Mouse (Mus musculus) stomach, postnatal 0 days (tissue): ENCODE measurements at regions not wholly inside any gene's neighbourhood (a gene's known extent, or its start where the extent isn't known, plus 50 kb on each side); places are given as distances from the start of the nearest gene placed in this dataset.

ENCODE experiments used
- ATAC-seq: fragments of 200-750 bp; cut with Nextera tagmentation; 2 replicates; pipeline ENCODE4 v1.8.0; 2017; ENCODE audit not compliant: low FRiP score, low TSS enrichment
- DNase-seq: peaks from one replicate; pipeline ENCODE4 v3.0.0-alpha.2; 2016; ENCODE audit warnings: low spot score
- H3K27ac ChIP-seq: fragments of 300-500 bp; sonication (generic); replicated peaks from 2 replicates; pipeline ENCODE4 v1.5.1; 2014; ENCODE audit warnings: mild to moderate bottlenecking, control low read depth
- H3K27me3 ChIP-seq: fragments of 300-500 bp; sonication (generic); 2 replicates; pipeline ENCODE4 v1.6.1; 2014; ENCODE audit warnings: low read length; ENCODE audit not compliant: control insufficient read depth, insufficient read depth
- H3K36me3 ChIP-seq: fragments of 300-500 bp; sonication (generic); 2 replicates; pipeline ENCODE4 v1.6.1; 2014; ENCODE audit warnings: low read length, mixed read lengths; ENCODE audit not compliant: control insufficient read depth, insufficient read depth
- H3K4me1 ChIP-seq: fragments of 300-500 bp; sonication (generic); replicated peaks from 2 replicates; pipeline ENCODE4 v1.6.1; 2014; ENCODE audit warnings: antibody characterized with exemption; ENCODE audit not compliant: control insufficient read depth, insufficient read depth
- H3K4me2 ChIP-seq: fragments of 300-500 bp; sonication (generic); replicated peaks from 2 replicates; pipeline ENCODE4 v1.6.1; 2014; ENCODE audit warnings: low read depth, mild to moderate bottlenecking, control low read depth, moderate library complexity
- H3K4me3 ChIP-seq: fragments of 300-500 bp; sonication (generic); 2 replicates; pipeline ENCODE4 v1.5.1; 2014; ENCODE audit warnings: low read depth, low read length, control low read depth
- H3K9ac ChIP-seq: fragments of 300-500 bp; sonication (generic); 2 replicates; pipeline ENCODE4 v1.6.1; 2014; ENCODE audit warnings: mild to moderate bottlenecking, low read length, control low read depth, mixed read lengths
- H3K9me3 ChIP-seq: fragments of 300-500 bp; sonication (generic); 2 replicates; pipeline ENCODE4 v1.6.1; 2016; ENCODE audit warnings: low read length; ENCODE audit not compliant: control insufficient read depth
- CTCF ChIP-seq: IDR thresholded peaks from 2 replicates; pipeline ENCODE4 v1.5.1; 2016; ENCODE audit warnings: antibody characterized with exemption, low read depth, mild to moderate bottlenecking, moderate library complexity
- EP300 ChIP-seq: optimal IDR thresholded peaks from 2 replicates; pipeline ENCODE3; 2016; ENCODE audit warnings: antibody characterized with exemption
- WGBS: fragments of 180-500 bp; shearing (Covaris S2); extraction: QIAGEN DNeasy Blood & Tissue Kit; methylation state at CpG from one replicate; pipeline ENCODE4 v1.1.7; 2014; 5-methylcytosine and 5-hydroxymethylcytosine counted together

- Histone ChIP-seq H3K27me3 (no peaks in the 10 kb centered on the region), H3K4me2 (no peak overlapping the region), H3K27ac (no peak overlapping the region), H3K36me3 (no peaks in the 10 kb centered on the region), H3K9ac (no peak overlapping the region), H3K4me1 (no peaks in the 10 kb centered on the region), H3K9me3 (no peaks in the 10 kb centered on the region), H3K4me3 (no peak overlapping the region)
- TF ChIP-seq EP300 (no peak), CTCF (no peak)
- ATAC-seq (no peak), DNase-seq (no peak)
- 78% methylated on average over 1 of the region's 1 CpGs for whole genome bisulfite sequencing
Measured at GRCm38 (mm10) chr13:15935689-15936088, 76.0 kb upstream of the Inhba start.

- H3K36me3 ChIP-seq, result no peaks in the 10 kb centered on the region
- ATAC-seq (no peak), DNase-seq (no peak)
- TF ChIP-seq CTCF (no peak), EP300 (no peak)
- no peak overlapping the region for H3K4me2 ChIP-seq
- no peaks in the 10 kb centered on the region for H3K4me1 ChIP-seq
- no peak overlapping the region for H3K27ac ChIP-seq
- WGBS, result 56% methylated on average over 1 of the region's 1 CpGs
- no peaks in the 10 kb centered on the region for H3K9me3 ChIP-seq
- no peak overlapping the region for H3K9ac ChIP-seq
- no peaks in the 10 kb centered on the region for H3K27me3 ChIP-seq
- no peak overlapping the region for H3K4me3 ChIP-seq
Measured at GRCm38 (mm10) chr13:15936109-15936508, 75.5 kb upstream of the Inhba start.

GRCm38 (mm10) chr13:15950143-15950542, 61.5 kb upstream of the Inhba start:
- ATAC-seq (no peak), DNase-seq (no peak)
- no peak overlapping the region for H3K9ac ChIP-seq
- H3K9me3 ChIP-seq, result no peaks in the 10 kb centered on the region
- WGBS, result 74% methylated on average over 4 of the region's 4 CpGs
- H3K36me3 ChIP-seq, result no peaks in the 10 kb centered on the region
- no peak for TF ChIP-seq EP300
- TF ChIP-seq CTCF, result no peak
- no peak overlapping the region for H3K4me2 ChIP-seq
- no peaks in the 10 kb centered on the region for H3K27me3 ChIP-seq
- no peak overlapping the region for H3K4me3 ChIP-seq
- H3K4me1 ChIP-seq, result no peaks in the 10 kb centered on the region
- H3K27ac ChIP-seq, result no peak overlapping the region

- H3K4me3 ChIP-seq, result no peak overlapping the region
- no peaks in the 10 kb centered on the region for H3K9me3 ChIP-seq
- no peaks in the 10 kb centered on the region for H3K27me3 ChIP-seq
- no peaks in the 10 kb centered on the region for H3K4me1 ChIP-seq
- no peak overlapping the region for H3K27ac ChIP-seq
- H3K4me2 ChIP-seq, result no peak overlapping the region
- no peak overlapping the region for H3K9ac ChIP-seq
- no peak for DNase-seq
- TF ChIP-seq CTCF (no peak), EP300 (no peak)
- H3K36me3 ChIP-seq, result no peaks in the 10 kb centered on the region
- ATAC-seq, result no peak
- WGBS, result 61% methylated on average over 3 of the region's 3 CpGs
Measured at GRCm38 (mm10) chr13:15950885-15951610, 60.6 kb upstream of the Inhba start.
